Mouse (Mus musculus) cerebellum, adult 8-10 months (tissue): Measurements from ENCODE around the gene Sh3bp4.

Source experiments
- DNase-seq: peaks from one replicate; pipeline ENCODE4 v3.0.0; 2022

Sh3bp4 gene

GRCm38 (mm10) chr1:89190621-89191020, 120.4 kb downstream of the Sh3bp4 start:
- DNase-seq = no peak

DNA sequence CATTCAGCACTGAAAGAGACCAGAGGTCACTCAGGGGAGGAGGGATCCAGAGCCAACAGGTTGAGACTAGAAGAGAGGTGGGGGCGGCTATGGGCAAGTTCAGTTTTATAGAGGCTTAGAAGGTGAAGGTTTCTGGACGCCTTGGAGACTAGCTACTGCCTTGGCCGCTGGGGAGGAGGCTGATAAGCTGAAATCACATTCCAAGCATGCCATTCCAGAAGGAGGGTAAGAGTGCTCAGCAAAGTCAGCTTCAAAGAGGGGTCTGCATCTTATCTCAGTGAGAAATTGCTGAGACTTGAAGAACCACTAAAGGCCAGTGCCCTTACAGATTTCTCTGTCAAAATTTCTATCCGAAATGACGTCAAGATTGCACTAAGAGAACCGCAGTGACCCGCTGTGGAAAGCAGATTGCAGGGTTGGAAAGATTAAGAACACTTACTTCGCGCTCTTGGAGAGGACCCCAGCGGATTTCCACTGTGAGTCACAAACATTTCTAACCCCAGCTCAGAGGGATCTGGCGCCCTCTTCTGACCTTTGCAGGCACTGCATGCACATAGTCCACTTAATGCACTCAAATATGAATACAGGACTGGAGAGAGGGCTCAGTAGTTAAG, 121.0 kb downstream of the Sh3bp4 start:
- DNase-seq = peak; percentile 56

GRCm38 (mm10) chr1:89192536-89193220, 122.5 kb downstream of the Sh3bp4 start:
- peak; percentile 24 for DNase-seq

DNA sequence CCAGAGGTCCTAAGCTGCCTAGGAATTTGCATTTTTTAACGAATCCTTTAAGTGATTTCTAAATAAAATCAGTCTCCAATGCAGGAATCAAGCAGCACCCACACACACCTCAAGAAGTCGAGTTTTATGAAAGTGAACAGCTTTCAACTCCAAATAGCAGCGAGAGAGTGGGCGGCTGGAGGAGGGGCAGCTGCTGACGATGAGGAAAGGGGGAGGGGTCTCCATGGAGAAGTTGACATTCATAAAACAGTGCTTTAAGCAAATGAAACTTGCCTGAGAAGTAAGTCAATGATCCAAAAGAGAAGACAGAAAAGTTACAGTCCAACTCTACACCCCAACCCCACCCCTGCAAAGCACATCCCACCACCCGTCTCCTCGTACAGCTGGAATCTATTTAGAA, 123.4 kb downstream of the Sh3bp4 start:
- DNase-seq = no peak

DNA sequence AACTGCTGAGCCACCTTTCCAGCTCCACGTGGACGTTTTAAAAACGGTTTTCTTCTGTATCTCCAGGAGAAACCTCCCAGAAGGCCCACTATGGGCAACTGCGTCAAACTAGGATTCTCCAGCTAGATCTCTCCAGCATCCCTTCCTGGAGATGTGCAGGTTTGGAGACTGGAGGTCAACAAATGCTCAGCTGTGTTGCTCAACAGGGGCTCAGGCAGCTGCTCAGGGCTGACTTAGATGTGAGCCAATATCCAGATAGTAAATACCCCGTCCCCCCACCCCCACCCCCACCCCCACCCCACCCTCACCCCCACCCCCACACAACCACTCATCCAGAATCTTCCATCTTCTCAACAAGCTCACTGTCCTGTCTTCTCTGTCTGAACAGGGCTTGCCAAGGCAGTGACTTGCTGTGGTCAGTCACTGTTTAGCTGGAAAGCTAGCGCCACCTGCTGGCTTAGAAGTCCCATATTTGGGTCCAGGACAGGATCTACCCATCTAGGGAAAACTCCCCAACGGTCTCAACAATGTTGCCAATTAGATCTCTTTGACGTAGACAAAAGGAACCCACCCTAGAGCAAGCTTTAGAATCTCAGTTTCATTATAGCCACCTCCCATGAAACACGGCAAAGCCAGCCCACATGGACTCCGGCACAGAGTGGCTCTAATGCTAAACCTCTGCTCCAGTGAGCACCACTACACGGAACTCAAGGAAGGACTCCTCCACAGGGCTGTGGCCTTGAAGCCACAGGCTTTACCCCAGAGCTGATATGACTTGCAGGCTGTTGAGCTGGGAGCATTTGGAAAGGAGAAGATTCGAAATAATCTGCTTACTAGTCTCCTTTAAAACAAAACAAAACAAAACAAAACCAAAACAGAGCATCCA, 125.9 kb downstream of the Sh3bp4 start:
- DNase-seq = peak; percentile 79
